Mouse (Mus musculus) midbrain, embryonic 10.5 days (tissue): ENCODE data around the gene Nfia. TPM values are rescaled to one million over a fixed set of nuclear protein-coding genes. Genes with fewer than 3 reads are reported as not detected.

Experiments
- DNase-seq: peaks from one replicate; pipeline ENCODE4 v3.0.0-alpha.2; 2017; ENCODE audit warnings: low spot score
- H3K27ac ChIP-seq: fragments of 300-500 bp; sonication (generic); replicated peaks from 2 replicates; pipeline ENCODE4 v1.5.1; 2016; ENCODE audit warnings: mild to moderate bottlenecking
- H3K27me3 ChIP-seq: fragments of 300-500 bp; sonication (generic); 2 replicates; pipeline ENCODE4 v1.6.1; 2016; ENCODE audit warnings: low read depth, mild to moderate bottlenecking; ENCODE audit not compliant: poor library complexity, severe bottlenecking
- H3K36me3 ChIP-seq: fragments of 300-500 bp; sonication (generic); 2 replicates; pipeline ENCODE4 v1.6.1; 2016; ENCODE audit warnings: mild to moderate bottlenecking, moderate library complexity
- H3K4me1 ChIP-seq: fragments of 300-500 bp; sonication (generic); 2 replicates; pipeline ENCODE4 v1.6.1; 2016
- H3K4me3 ChIP-seq: fragments of 300-500 bp; sonication (generic); 2 replicates; pipeline ENCODE4 v1.5.1; 2016; ENCODE audit warnings: mild to moderate bottlenecking, moderate library complexity
- H3K9me3 ChIP-seq: fragments of 300-500 bp; sonication (generic); replicated peaks from 2 replicates; pipeline ENCODE4 v1.6.1; 2016; ENCODE audit warnings: mild to moderate bottlenecking
- WGBS: fragments of 180-500 bp; shearing (Covaris S2); methylation state at CpG from one replicate; pipeline ENCODE4 v1.1.7; 2016; 5-methylcytosine and 5-hydroxymethylcytosine counted together
- polyA plus RNA-seq: library from polyadenylated mRNA; unstranded; fragments of >200 nt; fragmentation: Nextera tagmentation; extraction: Ambion mirVana; gene quantifications from 2 replicates; pipeline ENCODE4 v1.2.1, GENCODE M21; 2016

Nfia gene
- polyA plus RNA-seq, 1 experiment from 2014 or later: 5.9 TPM

DNA sequence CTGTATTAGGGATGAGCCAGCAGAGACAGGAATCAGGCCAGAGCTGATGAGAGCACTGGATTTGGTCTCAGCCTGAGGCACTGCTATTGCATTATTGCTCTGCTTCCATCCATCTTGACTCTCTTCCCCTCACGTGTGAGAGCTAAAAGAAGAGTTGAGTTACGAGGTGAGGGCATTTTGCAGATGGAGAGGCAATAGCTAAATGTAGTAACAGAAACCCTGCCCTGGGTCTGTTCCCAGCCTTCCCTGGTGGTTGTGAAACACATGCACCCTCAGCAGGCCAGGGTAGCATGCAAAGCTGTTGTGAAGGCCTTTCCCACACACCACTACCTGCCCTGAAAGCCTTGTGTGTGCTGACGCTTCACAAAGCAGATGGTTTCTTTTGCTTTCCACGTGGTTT lies 86.9 kb downstream of the Nfia start:
- whole genome bisulfite sequencing: 82% methylated on average over 4 of the region's 4 CpGs
- Histone ChIP-seq H3K9me3 (no peaks in the 10 kb centered on the region), H3K36me3 (no peaks in the 10 kb centered on the region), H3K27ac (no peak overlapping the region), H3K27me3 (peaks cover 6% of the 10 kb centered on the region; the same call in 1 of the 2 replicates), H3K4me3 (no peak overlapping the region), H3K4me1 (no peaks in the 10 kb centered on the region)
- no peak for DNase-seq

- Histone ChIP-seq H3K4me1 (no peaks in the 10 kb centered on the region), H3K4me3 (no peak overlapping the region), H3K27me3 (peaks cover 4% of the 10 kb centered on the region; the same call in 1 of the 2 replicates), H3K27ac (no peak overlapping the region), H3K9me3 (no peaks in the 10 kb centered on the region), H3K36me3 (no peaks in the 10 kb centered on the region)
- DNase-seq: no peak
- 79% methylated on average over 3 of the region's 3 CpGs for WGBS
These were observed 87.8 kb downstream of the Nfia start for GRCm38 (mm10) chr4:97860376-97860775.

DNA sequence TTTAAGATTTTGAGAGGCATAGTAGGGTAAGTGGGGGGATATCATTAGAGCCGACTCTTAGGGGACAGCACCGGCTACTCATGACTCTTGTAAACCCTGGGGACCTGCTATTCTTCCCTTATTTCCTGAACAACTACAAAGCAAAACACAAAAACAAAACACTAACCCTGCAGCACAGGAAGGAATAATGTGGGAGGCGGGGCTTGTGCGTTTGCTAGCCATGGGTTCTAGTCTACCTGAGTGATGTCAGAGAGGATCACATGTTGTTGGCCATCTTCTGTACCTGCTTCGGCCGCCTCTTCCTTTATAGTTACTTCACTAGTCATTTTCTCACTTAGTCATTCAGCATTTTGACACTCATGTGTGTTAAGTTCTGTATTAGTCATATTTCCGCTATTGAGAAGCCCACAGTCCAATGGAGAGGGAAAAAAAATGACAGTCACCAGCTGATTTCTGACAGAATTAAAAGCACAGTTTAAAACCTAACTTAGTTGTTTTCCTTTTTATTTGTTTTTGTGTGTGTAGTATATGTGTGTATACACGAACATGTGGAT lies 88.3 kb downstream of the Nfia start:
- H3K4me3 ChIP-seq: no peak overlapping the region
- no peak overlapping the region for H3K27ac ChIP-seq
- WGBS: 91% methylated on average over 8 of the region's 8 CpGs
- no peaks in the 10 kb centered on the region for H3K36me3 ChIP-seq
- no peaks in the 10 kb centered on the region; the same call in 1 of the 2 replicates for H3K27me3 ChIP-seq
- H3K4me1 ChIP-seq: no peaks in the 10 kb centered on the region
- H3K9me3 ChIP-seq: no peaks in the 10 kb centered on the region
- DNase-seq: no peak

GRCm38 (mm10) chr4:97862379-97862778 lies 89.8 kb downstream of the Nfia start:
- Histone ChIP-seq H3K27ac (no peak overlapping the region), H3K9me3 (no peaks in the 10 kb centered on the region), H3K27me3 (no peaks in the 10 kb centered on the region; the same call in 1 of the 2 replicates), H3K36me3 (no peaks in the 10 kb centered on the region), H3K4me1 (no peaks in the 10 kb centered on the region), H3K4me3 (no peak overlapping the region)
- 88% methylated on average over 6 of the region's 6 CpGs for WGBS
- DNase-seq: no peak

DNA sequence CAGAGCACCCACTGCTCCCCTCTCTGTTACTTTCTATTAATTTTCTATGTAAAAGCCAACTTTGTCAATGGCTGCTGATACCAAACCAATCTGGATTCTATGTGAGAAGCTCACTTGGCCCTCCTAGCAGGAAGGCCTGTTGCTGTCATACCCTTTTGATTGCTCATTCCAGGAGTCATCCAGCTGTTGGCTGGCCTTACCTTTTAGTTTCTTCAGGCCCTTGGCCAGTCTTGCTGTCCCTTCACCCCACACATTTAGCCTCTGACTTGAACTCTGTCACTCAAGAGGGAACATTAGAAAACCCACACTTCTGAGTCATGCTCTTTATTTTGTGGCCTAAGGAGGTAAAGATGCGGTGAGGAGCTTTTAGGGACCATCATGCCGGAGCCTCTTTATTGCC lies 91.7 kb downstream of the Nfia start:
- no peak for DNase-seq
- no peaks in the 10 kb centered on the region for H3K36me3 ChIP-seq
- no peak overlapping the region for H3K4me3 ChIP-seq
- no peaks in the 10 kb centered on the region for H3K4me1 ChIP-seq
- no peaks in the 10 kb centered on the region for H3K9me3 ChIP-seq
- H3K27ac ChIP-seq: no peak overlapping the region
- H3K27me3 ChIP-seq: no peaks in the 10 kb centered on the region; the same call in 1 of the 2 replicates
- 96% methylated on average over 2 of the region's 2 CpGs for WGBS

DNA sequence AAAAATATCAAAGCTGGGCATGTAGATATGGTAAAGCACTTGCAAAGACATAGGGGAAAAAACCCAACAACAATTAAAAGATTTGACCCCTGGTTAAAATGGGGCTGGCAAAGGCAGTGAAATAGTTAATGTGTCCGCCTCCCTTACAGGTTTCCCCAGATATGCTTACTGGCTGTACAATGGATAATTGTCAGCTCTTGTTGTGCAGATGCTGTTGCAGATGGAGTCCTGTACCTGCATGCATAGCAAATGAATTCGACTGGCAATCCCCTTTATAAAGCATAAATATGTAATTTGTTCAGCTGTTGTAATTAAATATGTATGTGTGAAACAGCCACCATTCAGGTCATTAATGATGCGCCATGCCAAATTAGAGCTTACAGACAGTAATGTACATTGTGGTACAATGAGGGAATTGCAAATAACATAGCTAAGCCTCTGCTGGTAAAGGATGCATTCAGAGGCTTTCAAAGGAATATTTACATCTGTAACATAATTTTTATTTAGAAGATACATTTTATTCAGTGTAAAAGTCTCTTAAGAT lies 92.9 kb downstream of the Nfia start:
- Histone ChIP-seq H3K27ac (no peak overlapping the region), H3K27me3 (no peaks in the 10 kb centered on the region), H3K4me1 (no peaks in the 10 kb centered on the region), H3K36me3 (no peaks in the 10 kb centered on the region), H3K4me3 (no peak overlapping the region), H3K9me3 (no peaks in the 10 kb centered on the region)
- 84% methylated on average over 3 of the region's 3 CpGs for WGBS
- no peak for DNase-seq

GRCm38 (mm10) chr4:97866463-97866862 lies 93.9 kb downstream of the Nfia start:
- WGBS: 57% methylated on average over 5 of the region's 5 CpGs
- Histone ChIP-seq H3K9me3 (no peaks in the 10 kb centered on the region), H3K36me3 (no peaks in the 10 kb centered on the region)

DNA sequence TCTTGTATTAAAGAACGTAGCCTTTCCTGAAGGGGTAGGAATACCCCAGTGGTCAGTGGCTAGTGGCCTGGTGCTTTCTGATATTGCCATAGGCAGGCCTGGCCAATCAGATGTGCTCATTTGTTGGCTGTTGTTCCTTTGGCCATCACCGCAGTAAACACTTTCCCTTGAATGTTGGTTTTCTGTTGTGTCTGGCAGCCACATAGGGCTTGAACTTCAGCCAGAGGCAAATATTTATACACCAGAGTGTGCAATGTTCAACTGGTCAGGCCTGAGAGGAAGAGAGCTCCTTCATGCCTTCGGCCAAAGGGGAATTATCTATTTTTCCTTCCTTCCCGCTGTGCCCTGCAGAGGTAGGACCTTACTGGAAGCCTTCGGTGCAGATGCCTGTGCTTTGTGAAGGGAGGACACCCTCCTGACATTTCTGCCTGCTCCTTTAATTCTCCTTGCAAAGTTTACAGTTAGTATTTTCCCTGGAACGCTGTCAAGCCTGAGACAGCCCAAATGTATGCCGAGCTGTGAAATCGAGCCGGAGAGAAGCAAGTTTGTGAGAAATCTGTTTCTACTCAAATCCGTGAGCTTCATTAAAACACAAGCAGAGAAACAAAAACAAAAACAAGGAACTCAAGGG lies 95.9 kb downstream of the Nfia start:
- Histone ChIP-seq H3K4me1 (peaks cover 10% of the 10 kb centered on the region), H3K27ac (no peak overlapping the region), H3K4me3 (no peak overlapping the region), H3K27me3 (no peaks in the 10 kb centered on the region; the same call in 1 of the 2 replicates), H3K36me3 (no peaks in the 10 kb centered on the region), H3K9me3 (no peaks in the 10 kb centered on the region)
- WGBS: 83% methylated on average over 10 of the region's 10 CpGs
- DNase-seq: no peak

More at GRCm38 (mm10) chr4:97866463-97866862, 93.9 kb downstream of the Nfia start:
- no peak overlapping the region for H3K4me3 ChIP-seq
- DNase-seq: no peak
- H3K27ac ChIP-seq: no peak overlapping the region
- peaks cover under 1% of the 10 kb centered on the region; the same call in 1 of the 2 replicates for H3K4me1 ChIP-seq
- H3K27me3 ChIP-seq: no peaks in the 10 kb centered on the region

DNA sequence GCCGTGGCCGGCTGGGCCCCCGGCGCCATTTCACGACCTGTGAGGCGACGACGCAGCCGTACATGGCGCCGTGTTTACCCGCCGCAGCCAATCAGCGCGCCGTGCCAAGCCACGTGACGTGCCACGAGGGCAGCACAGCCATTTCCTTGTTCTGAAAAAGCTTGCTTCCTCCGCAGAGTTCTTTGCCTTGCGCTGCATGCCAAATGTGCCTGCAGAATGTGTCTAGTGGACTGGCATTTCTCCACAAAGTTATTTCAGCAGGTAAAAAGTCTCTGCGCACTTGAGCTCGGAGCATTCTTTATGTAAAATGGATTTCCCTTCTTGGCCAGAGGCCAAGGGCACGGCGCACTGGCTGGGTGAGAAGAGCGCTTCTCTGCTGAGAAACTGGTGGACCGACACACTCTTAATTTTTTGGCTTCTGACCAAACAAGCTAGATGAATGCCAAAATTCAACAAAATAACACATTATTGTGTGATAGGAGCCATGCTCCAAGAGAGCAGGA lies 96.5 kb downstream of the Nfia start:
- H3K27ac ChIP-seq: no peak overlapping the region
- no peak overlapping the region for H3K4me3 ChIP-seq
- no peaks in the 10 kb centered on the region; the same call in 1 of the 2 replicates for H3K27me3 ChIP-seq
- H3K4me1 ChIP-seq: peaks cover 10% of the 10 kb centered on the region
- H3K36me3 ChIP-seq: no peaks in the 10 kb centered on the region
- no peaks in the 10 kb centered on the region for H3K9me3 ChIP-seq
- DNase-seq: no peak
- WGBS: 94% methylated on average over 27 of the region's 27 CpGs

DNA sequence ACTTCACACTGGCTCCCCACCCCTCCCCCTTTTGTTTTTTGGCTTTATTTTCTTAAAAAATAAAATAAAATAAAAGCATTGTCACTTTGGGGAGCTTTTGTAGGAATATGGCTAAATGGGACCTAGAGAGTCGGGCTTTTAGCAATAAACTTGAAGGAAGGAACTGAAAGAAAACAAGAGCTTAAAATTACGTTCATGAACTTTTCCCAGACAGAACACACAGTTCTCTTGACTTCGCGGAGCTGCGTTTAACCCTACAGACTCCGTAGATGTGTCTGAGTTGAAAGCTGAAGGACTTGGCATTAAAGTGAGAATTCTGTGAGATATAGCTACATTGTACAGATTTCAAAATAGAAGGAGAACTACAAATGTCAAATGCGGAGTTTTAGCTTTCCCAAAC lies 96.9 kb downstream of the Nfia start:
- Histone ChIP-seq H3K36me3 (no peaks in the 10 kb centered on the region), H3K4me3 (no peak overlapping the region), H3K27ac (no peak overlapping the region), H3K9me3 (no peaks in the 10 kb centered on the region), H3K4me1 (peaks cover 10% of the 10 kb centered on the region), H3K27me3 (no peaks in the 10 kb centered on the region; the same call in 1 of the 2 replicates)
- 85% methylated on average over 7 of the region's 7 CpGs for WGBS
- no peak for DNase-seq

- 77% methylated on average over 9 of the region's 9 CpGs for WGBS
- Histone ChIP-seq H3K4me1 (peaks cover 21% of the 10 kb centered on the region), H3K9me3 (no peaks in the 10 kb centered on the region), H3K27ac (no peak overlapping the region), H3K36me3 (no peaks in the 10 kb centered on the region), H3K27me3 (no peaks in the 10 kb centered on the region; the same call in 1 of the 2 replicates), H3K4me3 (no peak overlapping the region)
- DNase-seq: no peak
These were observed 99.4 kb downstream of the Nfia start for GRCm38 (mm10) chr4:97871770-97872439.

DNA sequence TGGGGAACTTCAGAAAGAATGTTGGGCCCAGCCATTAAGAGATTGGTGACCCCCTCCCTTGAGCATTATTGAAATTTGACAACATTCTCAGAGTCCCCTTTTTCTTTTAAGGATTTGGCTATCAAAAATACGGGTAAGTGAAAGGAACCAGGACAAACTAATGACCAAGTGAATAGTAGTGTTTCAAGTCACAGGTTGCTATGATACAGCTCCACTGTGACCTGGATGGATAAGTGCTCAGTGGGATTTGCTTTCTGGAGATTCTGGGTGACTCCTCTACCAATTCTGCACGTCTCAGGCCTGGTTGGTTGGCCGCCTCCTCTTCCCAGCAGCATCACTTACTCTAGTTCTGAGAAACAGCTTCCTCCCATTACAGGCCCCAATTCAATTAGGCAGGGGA lies 102.4 kb downstream of the Nfia start:
- Histone ChIP-seq H3K4me1 (peaks cover 21% of the 10 kb centered on the region), H3K27ac (no peak overlapping the region), H3K4me3 (no peak overlapping the region), H3K9me3 (no peaks in the 10 kb centered on the region), H3K27me3 (no peaks in the 10 kb centered on the region; the same call in 1 of the 2 replicates), H3K36me3 (no peaks in the 10 kb centered on the region)
- DNase-seq: no peak
- WGBS: 48% methylated on average over 3 of the region's 3 CpGs
